Mouse (Mus musculus) cerebellum, adult 2 months (tissue): ENCODE measurements at regions not wholly inside any gene's neighbourhood (a gene's known extent, or its start where the extent isn't known, plus 50 kb on each side); places are given as distances from the start of the nearest gene placed in this dataset.

ENCODE experiments used
- DNase-seq, 2 experiments: peaks; one replicate each; pipeline ENCODE4 v3.0.0; 2021
- H3K27ac ChIP-seq: fragments of 200-500 bp; 2 replicates; pipeline ENCODE4 v1.5.1; 2012; ENCODE audit warnings: low read length, control low read depth, inconsistent platforms; ENCODE audit not compliant: insufficient read depth
- H3K27me3 ChIP-seq: fragments of 200-500 bp; 2 replicates; pipeline ENCODE4 v1.6.1; 2012; ENCODE audit warnings: inconsistent platforms, mild to moderate bottlenecking, low read length, moderate library complexity; ENCODE audit not compliant: control insufficient read depth, insufficient read depth
- H3K4me1 ChIP-seq: fragments of 200-500 bp; 2 replicates; pipeline ENCODE4 v1.6.1; 2011; ENCODE audit warnings: low read length; ENCODE audit not compliant: control insufficient read depth, insufficient read depth
- H3K4me3 ChIP-seq: fragments of 200-500 bp; replicated peaks from 2 replicates; pipeline ENCODE3; 2011; ENCODE audit warnings: mild to moderate bottlenecking, low read depth, low read length, control low read depth; ENCODE audit not compliant: insufficient read depth
- CTCF ChIP-seq: fragments of 200-500 bp; IDR thresholded peaks from 2 replicates; pipeline ENCODE4 v1.5.1; 2011; ENCODE audit warnings: low read depth, mild to moderate bottlenecking, control low read depth, low read length, moderate library complexity, borderline replicate concordance; ENCODE audit not compliant: insufficient read depth
- POLR2A ChIP-seq: fragments of 200-500 bp; IDR thresholded peaks from 2 replicates; pipeline ENCODE4 v1.6.1; 2011; ENCODE audit warnings: low read length, control low read depth, borderline replicate concordance; ENCODE audit not compliant: insufficient read depth
- WGBS: fragments of 180-500 bp; shearing (Covaris S2); methylation state at CpG from one replicate; pipeline ENCODE4 v1.1.7; 2018; 5-methylcytosine and 5-hydroxymethylcytosine counted together

DNA sequence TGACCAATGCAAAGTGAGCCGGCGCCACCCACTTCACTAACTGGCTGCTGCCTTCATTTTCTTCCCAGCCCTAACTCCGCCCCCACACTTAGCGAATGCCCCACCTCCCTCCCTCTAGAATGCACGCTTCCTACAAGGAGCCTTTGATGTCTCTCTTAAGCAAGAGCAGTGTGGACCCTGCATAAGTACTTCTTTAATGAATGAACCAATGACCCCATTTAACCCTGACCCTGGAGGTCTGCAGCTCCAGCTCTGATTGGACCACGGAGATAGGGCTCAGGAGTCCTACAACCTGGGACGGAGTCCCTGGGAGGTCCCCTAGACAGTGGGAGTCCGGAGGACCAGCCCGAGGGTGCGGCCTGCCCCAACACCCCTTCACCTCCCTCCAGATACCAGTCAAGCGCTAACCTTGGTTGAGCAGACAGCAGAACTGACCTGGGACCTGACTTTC, 189.7 kb downstream of the Tfap2c start:
- no peak overlapping the region for H3K4me3 ChIP-seq
- 9% methylated on average over 11 of the region's 11 CpGs for WGBS
- no peaks in the 10 kb centered on the region for H3K4me1 ChIP-seq
- H3K27ac ChIP-seq = no peak overlapping the region
- no peak for DNase-seq
- peaks cover 1% of the 10 kb centered on the region; the same call in 1 of the 2 replicates for H3K27me3 ChIP-seq
- TF ChIP-seq CTCF = no peak

DNA sequence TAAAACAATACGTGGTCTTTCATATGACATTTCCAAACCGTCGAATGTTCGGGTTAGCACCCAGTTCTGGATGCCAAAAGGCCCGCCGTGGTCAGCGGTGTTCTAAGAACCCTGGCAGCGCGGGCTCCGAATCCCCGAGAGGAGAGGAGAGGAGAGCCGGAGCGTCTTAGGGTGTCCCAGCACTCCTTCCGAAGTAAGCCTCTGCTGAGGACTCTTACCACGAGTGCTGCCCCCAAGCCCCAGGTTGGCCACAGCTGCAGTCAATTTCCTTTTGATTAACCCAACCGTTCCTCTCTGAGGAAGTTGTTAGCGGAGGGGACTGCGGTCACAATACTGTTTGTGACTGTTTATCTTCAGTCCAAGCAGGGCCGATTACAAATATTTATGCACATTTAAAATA, 190.1 kb downstream of the Tfap2c start:
- 14% methylated on average over 19 of the region's 19 CpGs for WGBS
- Histone ChIP-seq H3K27me3 (peaks cover 1% of the 10 kb centered on the region; the same call in 1 of the 2 replicates), H3K4me3 (no peak overlapping the region), H3K4me1 (no peaks in the 10 kb centered on the region), H3K27ac (no peak overlapping the region)
- TF ChIP-seq CTCF = no peak
- no peak for TF ChIP-seq POLR2A
- DNase-seq = no peak

DNA sequence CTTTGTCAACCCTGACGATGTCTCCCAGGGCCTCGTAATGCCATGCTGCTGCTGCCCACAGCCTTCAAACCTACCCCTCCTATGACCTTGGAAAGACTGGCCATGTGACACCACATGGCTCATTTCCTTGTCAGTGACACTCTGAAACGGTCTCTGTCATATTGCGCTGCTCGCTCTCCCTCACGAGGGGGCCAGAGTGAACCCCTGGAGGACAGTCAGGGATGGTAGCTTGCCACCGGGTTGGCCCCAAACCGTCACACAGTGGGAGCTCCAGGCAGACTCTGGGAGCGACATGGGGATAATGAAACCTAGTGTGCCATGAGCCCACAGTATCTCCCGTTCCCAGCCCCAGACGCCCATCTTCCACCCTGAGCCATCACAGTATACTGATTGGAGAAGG, 188.8 kb downstream of the Bmp7 start:
- TF ChIP-seq POLR2A (no peak), CTCF (no peak)
- 73% methylated on average over 11 of the region's 11 CpGs for WGBS
- Histone ChIP-seq H3K27ac (no peak overlapping the region), H3K4me1 (no peaks in the 10 kb centered on the region), H3K4me3 (no peak overlapping the region), H3K27me3 (no peaks in the 10 kb centered on the region)
- DNase-seq = no peak

DNA sequence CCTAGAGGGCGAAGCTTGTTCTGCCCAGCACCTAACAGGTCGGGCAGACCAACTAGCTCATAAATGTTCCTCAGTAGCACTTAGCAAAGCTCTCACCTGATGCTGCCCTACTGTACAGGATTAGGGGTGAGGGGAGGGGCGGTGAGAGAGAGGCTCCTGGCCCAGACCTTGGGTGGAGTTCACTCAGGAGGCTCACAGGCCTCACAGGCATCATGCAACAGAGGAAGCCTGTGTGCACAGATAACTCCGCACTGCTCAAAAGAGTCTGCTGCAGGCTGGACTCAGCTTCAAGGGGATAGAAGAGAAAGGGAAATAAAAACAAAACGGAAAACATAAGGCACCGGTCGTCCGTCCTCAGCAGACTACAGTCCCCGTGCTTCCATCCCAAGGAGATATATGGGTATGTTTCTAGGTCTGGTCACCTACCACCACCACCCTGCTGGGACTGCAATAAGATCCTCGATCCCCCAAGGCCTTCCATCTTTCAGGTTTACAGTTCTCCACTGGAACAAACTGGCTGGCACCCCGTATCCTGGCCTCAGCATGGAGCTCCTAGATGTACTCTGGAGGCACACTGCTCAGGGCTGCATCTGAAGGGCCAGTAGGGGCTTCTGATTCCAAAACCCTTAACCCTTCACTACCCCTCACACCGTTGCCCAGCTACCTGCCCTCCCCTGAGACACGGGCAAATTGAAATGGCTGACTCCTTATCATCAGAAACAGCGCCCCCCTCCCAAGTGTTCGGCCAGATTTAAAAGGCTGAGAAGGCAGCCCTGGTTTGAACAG, 184.2 kb downstream of the Bmp7 start:
- peaks cover 3% of the 10 kb centered on the region; the same call in 1 of the 2 replicates for H3K27me3 ChIP-seq
- DNase-seq = no peak
- TF ChIP-seq CTCF = no peak
- no peak for TF ChIP-seq POLR2A
- H3K4me3 ChIP-seq = no peak overlapping the region
- no peak overlapping the region for H3K27ac ChIP-seq
- WGBS = 52% methylated on average over 15 of the region's 15 CpGs
- no peaks in the 10 kb centered on the region for H3K4me1 ChIP-seq

DNA sequence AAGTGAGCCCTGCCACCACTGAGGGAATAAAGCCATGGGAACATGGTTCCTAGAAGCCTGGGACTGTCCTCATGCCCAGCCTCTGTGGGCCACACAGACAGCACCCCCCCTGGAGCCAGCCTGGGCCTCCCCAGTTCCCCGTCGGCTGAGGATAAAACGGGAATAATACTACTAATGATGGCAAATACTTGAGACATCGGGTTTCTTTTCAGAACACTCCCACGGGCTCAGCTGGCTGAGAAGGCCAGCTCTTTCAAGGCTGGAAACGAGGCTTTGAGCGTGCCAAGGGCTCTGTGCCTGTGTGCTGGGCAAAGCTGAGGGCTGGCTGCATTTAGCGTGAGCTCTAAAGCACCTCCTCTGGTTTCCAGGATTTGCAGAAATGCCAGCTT, 183.7 kb downstream of the Bmp7 start:
- H3K27ac ChIP-seq = no peak overlapping the region
- TF ChIP-seq CTCF = no peak
- TF ChIP-seq POLR2A = no peak
- no peaks in the 10 kb centered on the region for H3K4me1 ChIP-seq
- peaks cover 3% of the 10 kb centered on the region; the same call in 1 of the 2 replicates for H3K27me3 ChIP-seq
- peak in 1 of 2 experiments; percentile 30 for DNase-seq
- H3K4me3 ChIP-seq = no peak overlapping the region
- WGBS = 6% methylated on average over 8 of the region's 8 CpGs

DNA sequence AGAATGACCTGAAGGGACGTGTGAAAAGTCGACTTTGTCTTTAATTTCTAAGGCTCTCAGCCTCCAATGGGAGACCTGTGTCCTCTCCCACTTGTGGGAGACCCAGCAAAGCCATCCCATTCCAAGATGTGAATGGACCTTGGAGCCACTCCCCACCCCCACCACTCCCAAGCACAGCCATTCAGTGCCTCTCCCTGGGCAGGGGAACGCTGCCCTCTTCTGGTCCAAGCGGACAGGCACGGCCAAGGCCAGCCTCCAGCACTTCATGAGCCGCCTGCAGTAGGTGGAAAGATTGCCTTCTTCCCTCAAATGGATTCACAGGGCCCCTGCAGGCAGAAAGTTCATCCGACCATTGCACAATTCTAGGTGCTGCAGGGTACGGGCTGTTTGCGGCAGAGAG, 181.6 kb downstream of the Bmp7 start:
- Histone ChIP-seq H3K27ac (no peak overlapping the region), H3K4me1 (no peaks in the 10 kb centered on the region), H3K4me3 (no peak overlapping the region), H3K27me3 (peaks cover 3% of the 10 kb centered on the region; the same call in 1 of the 2 replicates)
- peak in 1 of 2 experiments; percentile 14 for DNase-seq
- TF ChIP-seq POLR2A = no peak
- TF ChIP-seq CTCF = peak; percentile 32; the same call in 1 of the 2 replicates
- 7% methylated on average over 9 of the region's 9 CpGs for WGBS

DNA sequence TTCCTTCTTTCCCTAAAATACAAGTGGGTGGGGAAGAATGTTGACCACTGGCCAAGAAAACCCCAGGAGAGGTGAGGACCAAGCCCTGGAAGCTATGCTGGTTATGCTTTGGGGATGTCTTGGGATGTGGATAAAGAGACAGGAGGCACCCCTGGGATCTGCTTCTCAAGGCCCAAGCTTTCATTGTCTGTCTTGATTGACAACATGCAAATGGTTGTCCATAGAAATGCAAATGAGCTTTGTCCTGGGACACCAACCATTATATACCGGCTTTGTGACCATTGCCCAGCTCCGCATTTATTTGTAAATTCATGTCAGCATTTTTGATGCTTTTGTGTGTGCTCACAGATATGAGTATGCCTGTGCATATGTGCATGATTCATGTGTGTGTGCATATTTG, 174.9 kb downstream of the Bmp7 start:
- H3K27ac ChIP-seq = no peak overlapping the region
- H3K4me1 ChIP-seq = no peaks in the 10 kb centered on the region
- peaks cover 3% of the 10 kb centered on the region; the same call in 1 of the 2 replicates for H3K27me3 ChIP-seq
- no peak overlapping the region for H3K4me3 ChIP-seq
- no peak for DNase-seq
- TF ChIP-seq POLR2A (no peak), CTCF (no peak)
- WGBS = 39% methylated on average over 2 of the region's 2 CpGs

DNA sequence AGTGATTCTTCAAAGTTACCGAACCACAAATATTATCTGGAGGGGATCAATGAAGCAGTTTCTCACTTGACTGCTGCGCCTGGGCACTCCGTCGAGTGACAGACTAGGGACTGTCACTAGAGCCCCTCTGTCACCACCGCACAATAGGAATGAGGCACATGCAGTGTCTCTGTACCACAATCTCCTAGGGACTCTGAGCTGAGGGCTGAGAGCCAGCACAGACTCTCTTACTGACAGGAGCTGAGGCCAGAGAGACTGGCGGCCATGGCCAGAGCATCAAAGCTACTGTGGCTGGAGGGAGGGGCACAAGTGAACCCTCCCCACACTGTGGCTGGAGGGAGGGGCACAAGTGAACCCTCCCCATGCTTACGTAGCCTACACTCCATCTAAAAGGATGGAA, 173.7 kb downstream of the Bmp7 start:
- H3K4me3 ChIP-seq = no peak overlapping the region
- no peak for DNase-seq
- no peaks in the 10 kb centered on the region for H3K4me1 ChIP-seq
- no peak for TF ChIP-seq CTCF
- TF ChIP-seq POLR2A = no peak
- H3K27me3 ChIP-seq = peaks cover 3% of the 10 kb centered on the region; the same call in 1 of the 2 replicates
- WGBS = 14% methylated on average over 7 of the region's 7 CpGs
- no peak overlapping the region for H3K27ac ChIP-seq
